Mouse (Mus musculus): ENCODE results near the gene Flad1.

Flad1 gene

DNA sequence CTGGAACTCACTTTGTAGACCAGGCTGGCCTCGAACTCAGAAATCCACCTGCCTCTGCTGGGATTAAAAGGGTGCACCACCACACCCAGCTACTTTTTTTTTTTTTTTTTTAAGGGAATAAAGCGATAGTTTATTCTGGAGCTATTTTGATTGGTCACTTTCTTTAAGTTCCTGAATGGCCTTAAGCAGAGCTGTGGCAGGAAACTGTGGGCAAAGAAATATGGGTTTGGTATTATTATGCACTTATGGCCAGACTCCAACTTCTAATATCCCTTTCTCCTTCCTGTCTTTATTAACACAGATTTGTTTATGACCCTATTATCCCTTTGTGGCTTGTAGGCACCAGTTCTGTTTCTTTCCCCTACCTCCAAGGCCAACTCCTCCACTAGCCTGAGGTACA lies 8.8 kb upstream of the Flad1 start:
- ChIA-PET POLR2A (interaction anchor here (0.7 to 12.6 kb wide), 44 partner anchors 8 to 827 kb away, joined by 3 to 192 read pairs (median 7); partner anchors contain the start of genes Flad1 (in 3 of the 4), Pygo2 (in 3 of the 4), Lenep (in 2 of the 4) and Pbxip1 (in 2 of the 4)), CTCF (interaction anchor here in 3 of 4 experiments (0.6 to 3.5 kb wide), 15 partner anchors 9 to 366 kb away, joined by 3 to 20 read pairs (median 5); partner anchors contain the start of genes Flad1 (in 1 of the 3), Pbxip1 (in 1 of the 3), Pmvk (in 1 of the 3) and Pygo2 (in 1 of the 3))

DNA sequence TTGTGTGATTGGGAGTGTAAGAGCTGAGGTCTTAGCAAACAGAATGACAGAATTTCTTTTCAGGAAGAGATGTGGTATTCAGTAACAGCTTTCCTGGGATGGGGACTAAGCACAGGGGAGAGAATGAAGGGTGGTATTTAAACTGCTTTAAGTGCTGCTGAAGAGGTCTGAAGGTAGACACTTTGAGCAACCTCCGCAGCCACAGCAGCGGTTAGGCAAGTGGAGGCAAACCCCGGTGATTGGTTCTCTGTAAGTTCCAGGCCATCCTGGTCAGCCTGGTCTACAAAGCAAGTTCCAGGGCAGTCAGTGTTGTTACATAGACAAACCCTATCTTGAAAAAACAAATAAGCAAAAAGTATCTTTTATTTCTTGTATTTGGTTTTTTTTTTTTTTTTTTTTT lies 8.3 kb upstream of the Flad1 start:
- ChIA-PET CTCF (interaction anchor here in 2 of 4 experiments (0.6 to 2.3 kb wide), 4 partner anchors 23 to 366 kb away, joined by 3 to 12 read pairs (median 6); partner anchors contain the start of gene Zbtb7b (in 1 of the 2)), POLR2A (interaction anchor here (0.8 to 12.6 kb wide), 34 partner anchors 8 to 271 kb away, joined by 3 to 192 read pairs (median 8); partner anchors contain the start of genes Pygo2 (in 3 of the 4), Flad1 (in 2 of the 4), Lenep (in 2 of the 4) and Pbxip1 (in 2 of the 4))

DNA sequence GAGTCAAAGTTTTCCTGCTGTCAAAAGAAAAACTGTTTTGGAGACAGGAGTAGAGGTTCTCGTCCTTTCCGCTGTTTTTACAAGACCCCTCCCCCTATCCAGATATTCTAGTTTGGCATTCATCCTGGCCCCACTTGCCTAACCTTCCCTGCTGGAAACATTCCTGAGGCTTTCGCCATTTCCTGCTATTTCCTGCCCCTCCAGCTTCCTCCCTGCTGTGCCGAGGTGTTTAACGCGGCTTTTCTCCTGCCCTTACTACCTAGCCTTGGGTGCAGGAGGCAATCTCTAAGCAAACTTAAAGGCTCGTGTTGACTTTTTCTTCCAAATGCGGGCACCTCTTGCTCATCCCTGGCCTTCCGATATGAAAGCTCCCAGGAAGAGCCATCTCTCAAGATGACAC lies 7.9 kb upstream of the Flad1 start:
- ChIA-PET CTCF (interaction anchor here (0.5 to 2.8 kb wide), 6 partner anchors 23 to 353 kb away, joined by 3 to 17 read pairs (median 8); partner anchors contain the start of gene Zbtb7b (in 1 of the 4)), POLR2A (interaction anchor here (0.6 to 12.6 kb wide), 35 partner anchors 7 to 579 kb away, joined by 3 to 192 read pairs (median 8); partner anchors contain the start of genes Pygo2 (in 3 of the 4), Zbtb7b (in 3 of the 4), Lenep (in 2 of the 4) and Pbxip1 (in 2 of the 4))

DNA sequence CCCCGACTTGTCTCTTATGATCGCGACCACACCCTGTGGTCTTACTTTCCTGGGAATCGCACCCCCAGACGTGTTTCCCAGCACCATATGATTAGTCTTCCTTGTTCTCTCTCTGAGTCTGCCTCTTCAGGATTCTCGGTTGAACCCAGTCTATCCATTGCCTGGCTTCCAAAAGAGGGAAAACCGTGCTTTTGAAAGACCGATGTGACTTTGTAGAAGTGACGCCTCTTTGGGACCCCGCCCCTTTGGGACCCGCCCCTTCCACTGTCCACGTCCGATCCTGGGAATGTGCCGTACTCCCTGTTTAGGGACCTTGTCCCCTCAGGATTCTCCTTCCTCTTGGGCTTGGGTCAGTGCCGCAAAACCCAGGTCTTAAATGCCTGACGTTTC lies 7.2 kb upstream of the Flad1 start:
- ChIA-PET POLR2A (interaction anchor here in 3 of 4 experiments (0.7 to 12.6 kb wide), 56 partner anchors 9 to 1094 kb away, joined by 3 to 192 read pairs (median 6); partner anchors contain the start of genes Zbtb7b (in 3 of the 3), Efna3 (in 2 of the 3), Lenep (in 2 of the 3) and Pbxip1 (in 2 of the 3)), CTCF (interaction anchor here (0.5 to 2.8 kb wide), 16 partner anchors 10 to 173 kb away, joined by 3 to 26 read pairs (median 4); partner anchors contain the start of genes Krtcap2 (in 1 of the 4), Pbxip1 (in 1 of the 4), Pmvk (in 1 of the 4) and Trim46 (in 1 of the 4))

DNA sequence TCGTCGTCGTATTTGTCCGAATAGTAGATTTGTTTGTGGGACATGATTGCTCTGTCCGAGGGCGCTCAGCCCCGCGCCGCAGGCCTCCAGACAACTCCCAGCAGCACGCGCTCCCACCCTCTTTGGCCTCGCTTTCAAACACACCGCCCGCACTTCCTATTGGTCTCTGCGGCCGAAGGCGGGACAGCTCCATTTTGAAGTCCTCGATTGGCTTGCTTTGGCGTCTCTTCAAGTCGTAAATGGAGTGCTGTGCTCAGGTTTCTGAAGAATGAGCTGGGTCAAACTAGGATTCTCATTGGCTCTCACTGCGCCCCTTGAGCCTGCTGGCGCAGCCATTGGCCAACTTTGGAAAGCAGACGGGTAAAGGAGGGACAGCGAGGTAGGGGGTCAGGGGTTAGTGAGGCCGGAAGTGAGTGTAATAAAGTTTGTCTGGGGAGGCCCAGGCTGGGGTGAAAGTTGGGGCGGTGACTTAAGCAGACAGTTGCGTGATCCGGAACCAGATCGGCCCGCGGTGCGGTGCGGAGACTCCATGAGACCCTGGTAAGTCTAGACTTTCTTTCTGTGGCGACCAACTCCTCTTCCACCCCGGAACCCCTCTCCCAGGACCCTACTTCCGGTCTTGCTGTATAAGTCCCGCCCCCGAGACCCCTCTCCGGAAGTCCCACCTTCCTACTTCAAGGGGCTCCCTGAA lies 6.6 kb upstream of the Flad1 start, which contains the start of the genes Cks1b and Shc1:
Gene Cks1b, minus strand, starts transcription at position 214 of the 691 bp plus-strand sequence.
Gene Shc1, plus strand, starts transcription at position 274 of the 691 bp plus-strand sequence.
- CTCF ChIA-PET: interaction anchor here (0.5 to 2.8 kb wide), 20 partner anchors 10 to 173 kb away, joined by 3 to 26 read pairs (median 4); partner anchors contain the start of genes Krtcap2 (in 1 of the 4), Pbxip1 (in 1 of the 4), Pmvk (in 1 of the 4) and Trim46 (in 1 of the 4)

DNA sequence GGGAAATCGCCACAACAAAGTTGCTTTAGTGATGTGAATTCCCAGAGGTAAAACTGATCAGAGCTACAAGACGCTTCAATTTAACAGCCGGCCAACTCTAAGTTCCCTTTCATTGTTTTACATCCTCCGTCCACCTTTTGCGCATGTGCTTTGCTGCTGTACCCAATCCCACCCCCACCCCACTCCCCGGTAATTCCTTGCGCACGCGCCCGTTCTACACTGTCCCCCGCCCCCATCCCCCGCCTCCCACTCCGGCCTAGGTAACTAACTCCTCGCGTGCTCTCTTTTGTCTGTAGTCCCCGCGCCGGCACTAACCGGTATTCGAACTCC lies 6.1 kb upstream of the Flad1 start:
- POLR2A ChIA-PET: interaction anchor here (0.5 to 12.6 kb wide), 62 partner anchors 9 to 840 kb away, joined by 3 to 192 read pairs (median 6); partner anchors contain the start of genes Zbtb7b (in 3 of the 4), Efna3 (in 2 of the 4), Lenep (in 2 of the 4) and Pbxip1 (in 2 of the 4)
- CTCF ChIA-PET: interaction anchor here (0.8 to 2.8 kb wide), 15 partner anchors 9 to 172 kb away, joined by 3 to 26 read pairs (median 4); partner anchors contain the start of genes Krtcap2 (in 1 of the 4), Pmvk (in 1 of the 4), Trim46 (in 1 of the 4) and Zbtb7b (in 1 of the 4)

More for the DNA sequence above, 6.6 kb upstream of the Flad1 start, which contains the start of the genes Cks1b and Shc1:
- POLR2A ChIA-PET: interaction anchor here in 3 of 4 experiments (0.5 to 12.6 kb wide), 63 partner anchors 9 to 1095 kb away, joined by 3 to 192 read pairs (median 5); partner anchors contain the start of genes Zbtb7b (in 3 of the 3), Efna3 (in 2 of the 3), Lenep (in 2 of the 3) and Pbxip1 (in 2 of the 3)

DNA sequence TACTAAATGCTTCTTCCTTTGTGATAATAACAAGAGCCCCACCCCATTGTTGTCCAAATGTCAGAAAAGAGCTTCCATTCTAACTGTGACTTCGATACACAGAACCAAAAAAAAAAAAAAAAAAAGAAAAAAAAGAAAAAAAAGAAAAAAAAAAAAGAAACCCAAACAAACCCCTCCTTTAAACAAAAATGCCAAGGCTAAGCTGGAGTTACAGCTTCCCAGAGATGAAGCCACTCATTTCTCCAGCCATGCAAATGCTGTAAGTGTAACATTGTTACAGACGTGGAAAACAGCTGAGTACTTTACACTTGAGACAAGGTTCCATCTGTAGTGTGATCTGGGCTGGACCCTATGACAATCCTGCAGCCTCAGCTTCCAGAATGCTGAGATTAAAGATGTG lies 5.5 kb upstream of the Flad1 start:
- CTCF ChIA-PET: interaction anchor here (0.6 to 2.8 kb wide), 11 partner anchors 8 to 278 kb away, joined by 3 to 26 read pairs (median 9); no protein-coding TSS in a partner anchor

DNA sequence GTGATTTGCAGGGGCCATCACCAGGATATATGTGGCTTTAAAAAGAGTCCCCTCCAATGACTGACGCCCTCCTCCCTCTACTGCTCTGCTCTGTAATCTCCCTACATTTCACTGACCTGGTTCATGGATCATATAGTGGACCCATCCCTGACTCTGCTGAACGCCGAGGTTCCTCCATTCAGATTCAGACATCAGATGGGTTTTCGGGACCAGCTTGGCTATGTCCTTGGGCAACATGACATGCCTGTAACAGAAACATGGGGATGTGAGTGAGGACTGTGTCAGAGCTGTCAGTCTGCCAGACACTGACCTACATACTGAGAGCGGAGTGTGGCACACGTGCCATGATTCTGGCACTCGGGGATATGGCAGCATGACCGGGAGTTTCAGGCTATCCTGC lies 4.5 kb upstream of the Flad1 start:
- CTCF ChIA-PET: no interaction called here
- POLR2A ChIA-PET: interaction anchor here in 2 of 4 experiments (3.4 to 12.6 kb wide), 5 partner anchors 8 to 34 kb away, joined by 31 to 192 read pairs (median 65); partner anchors contain the start of genes Zbtb7b (in 2 of the 2) and Lenep (in 1 of the 2)

More for the DNA sequence above, 5.5 kb upstream of the Flad1 start:
- POLR2A ChIA-PET: interaction anchor here (0.5 to 12.6 kb wide), 44 partner anchors 9 to 660 kb away, joined by 3 to 192 read pairs (median 8); partner anchors contain the start of genes Pbxip1 (in 3 of the 4), Zbtb7b (in 3 of the 4), Lenep (in 2 of the 4) and Pmvk (in 2 of the 4)

DNA sequence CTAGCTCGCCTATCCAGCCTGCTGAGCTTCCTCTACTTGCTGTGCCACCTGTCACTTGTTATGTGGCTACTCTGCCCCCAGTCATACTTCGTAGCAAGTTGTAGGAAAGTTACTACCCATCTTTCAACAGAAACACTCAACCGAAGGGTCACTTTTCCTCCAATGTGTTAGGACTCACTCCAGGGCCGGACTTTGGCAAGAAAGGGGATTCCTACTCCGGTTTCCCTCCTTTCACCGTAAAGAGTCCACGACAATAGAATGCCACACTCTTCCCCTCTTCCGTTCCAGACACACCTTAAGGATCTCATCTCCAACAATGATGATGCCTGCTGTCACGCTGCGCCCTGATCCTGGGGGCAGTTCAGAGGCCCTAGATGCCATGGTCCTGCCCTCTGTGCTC lies 806 bp downstream of the Flad1 start:
- ChIA-PET CTCF (no interaction called here), POLR2A (interaction anchor here in 2 of 4 experiments (1.3 to 5.3 kb wide), 4 partner anchors 12 to 38 kb away, joined by 6 to 46 read pairs (median 18); partner anchors contain the start of gene Zbtb7b (in 1 of the 2))

DNA sequence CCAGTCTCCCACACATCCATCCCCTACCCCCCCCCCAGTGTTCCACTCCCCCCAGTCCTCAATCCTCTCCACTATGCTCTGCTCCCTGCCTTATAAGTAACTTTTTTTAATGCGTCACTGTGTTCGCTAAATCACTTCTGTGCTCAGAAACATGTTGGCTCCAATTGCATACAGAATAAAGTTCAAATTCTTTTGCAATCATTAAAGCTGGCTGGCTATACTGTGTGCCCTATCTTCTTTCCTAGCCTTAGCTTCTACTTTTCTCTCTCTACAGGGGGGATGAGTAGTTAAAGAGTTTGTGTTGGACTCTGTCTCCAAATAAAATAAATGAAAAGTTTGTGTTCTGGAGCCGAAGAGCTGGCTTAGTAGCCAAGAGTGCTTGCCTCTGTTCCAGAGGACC lies 2.0 kb downstream of the Flad1 start:
- POLR2A ChIA-PET: interaction anchor here in 3 of 4 experiments (0.9 to 5.6 kb wide), 14 partner anchors 8 to 179 kb away, joined by 3 to 65 read pairs (median 8); partner anchors contain the start of genes Cks1b (in 3 of the 3), Shc1 (in 3 of the 3), Pbxip1 (in 1 of the 3) and Pygo2 (in 1 of the 3)
- CTCF ChIA-PET: interaction anchor here in 3 of 4 experiments (1.1 to 3.0 kb wide), 4 partner anchors 8 to 16 kb away, joined by 3 to 28 read pairs (median 8); partner anchors contain the start of genes Cks1b (in 1 of the 3) and Shc1 (in 1 of the 3)

DNA sequence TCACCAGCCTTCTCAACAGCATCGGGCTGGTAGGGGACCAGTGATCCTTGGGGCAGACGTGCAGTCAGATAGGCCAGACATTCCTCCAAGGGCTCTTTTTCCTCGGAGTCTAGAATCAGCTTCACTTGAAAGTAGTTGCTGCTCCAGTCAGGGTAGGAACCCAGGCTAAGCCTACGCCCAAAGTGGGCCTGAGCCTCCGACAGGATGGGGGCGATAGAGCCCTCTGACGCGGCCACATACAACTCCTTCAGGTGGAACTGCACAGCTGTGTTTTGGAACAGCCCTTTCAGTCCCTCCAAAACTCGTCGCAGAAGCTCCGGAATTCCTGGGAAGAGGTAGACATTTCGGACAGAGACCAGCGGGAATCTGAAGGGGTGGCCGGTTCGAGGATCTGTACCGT lies 3.2 kb downstream of the Flad1 start:
- CTCF ChIA-PET: interaction anchor here (0.5 to 3.0 kb wide), 17 partner anchors 9 to 716 kb away, joined by 3 to 28 read pairs (median 5); partner anchors contain the start of genes Cks1b (in 3 of the 4) and Shc1 (in 3 of the 4)

DNA sequence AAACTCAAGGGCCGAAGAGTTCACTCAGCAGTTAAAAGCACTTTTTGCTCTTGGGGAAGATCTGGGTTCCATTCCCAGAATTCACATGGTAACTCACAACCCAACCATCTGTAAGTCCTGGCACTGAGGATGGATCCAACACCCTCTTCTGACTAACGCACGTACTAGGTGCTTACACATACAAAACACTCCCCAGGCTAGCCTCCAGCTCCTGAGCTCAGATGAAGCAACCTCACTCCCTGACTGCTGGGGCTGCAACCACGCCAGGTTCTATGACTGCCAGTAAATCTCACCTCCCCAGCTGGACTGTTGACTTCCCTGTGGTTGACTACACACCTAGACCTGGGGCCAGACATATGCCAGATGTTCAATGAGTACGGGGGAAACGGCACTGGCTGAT lies 4.8 kb downstream of the Flad1 start:
- POLR2A ChIA-PET: interaction anchor here (0.5 to 5.6 kb wide), 14 partner anchors 10 to 1527 kb away, joined by 3 to 65 read pairs (median 7); partner anchors contain the start of genes Cks1b (in 2 of the 4), Shc1 (in 2 of the 4), Fdps (in 1 of the 4) and Muc1 (in 1 of the 4)
- CTCF ChIA-PET: interaction anchor here (0.7 to 3.0 kb wide), 7 partner anchors 10 to 74 kb away, joined by 3 to 28 read pairs (median 4); partner anchors contain the start of genes Cks1b (in 1 of the 4) and Shc1 (in 1 of the 4)

More for the DNA sequence above, 3.2 kb downstream of the Flad1 start:
- POLR2A ChIA-PET: interaction anchor here (0.8 to 5.6 kb wide), 25 partner anchors 9 to 59 kb away, joined by 3 to 65 read pairs (median 5); partner anchors contain the start of genes Cks1b (in 3 of the 4), Shc1 (in 3 of the 4), Adam15 (in 1 of the 4) and Pbxip1 (in 1 of the 4)

DNA sequence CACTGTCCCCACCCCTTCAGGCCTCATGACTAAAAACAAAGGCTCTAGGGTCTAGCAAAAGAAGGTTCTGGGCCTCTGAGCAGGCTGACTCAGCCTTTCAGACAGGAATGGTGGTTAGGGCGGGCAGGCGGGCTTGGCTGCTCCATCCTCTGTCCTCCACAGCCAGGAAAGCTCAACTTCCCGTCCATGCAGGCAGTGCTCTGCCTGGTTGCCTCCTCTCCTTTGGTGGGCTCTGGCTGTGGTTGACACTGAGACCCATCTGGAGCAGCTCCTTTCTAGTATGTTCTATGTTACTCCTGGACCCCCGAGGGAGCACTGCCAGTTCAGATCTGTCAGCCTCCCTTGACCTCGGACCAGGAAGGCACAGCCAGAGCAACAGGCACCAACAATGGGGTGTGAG lies 9.0 kb downstream of the Flad1 start, which contains the start of gene Lenep:
Gene Lenep, minus strand, starts transcription at position 101 of the 400 bp plus-strand sequence.
- CTCF ChIA-PET: interaction anchor here in 1 of 4 experiments (1.1 kb wide), 2 partner anchors 9 to 24 kb away, joined by 3 read pairs; partner anchors contain the start of gene Flad1
- POLR2A ChIA-PET: interaction anchor here in 3 of 4 experiments (0.6 to 14.6 kb wide), 10 partner anchors 9 to 420 kb away, joined by 3 to 192 read pairs (median 4); partner anchors contain the start of genes Cks1b (in 2 of the 3), Flad1 (in 2 of the 3), Shc1 (in 2 of the 3) and Pygo2 (in 1 of the 3)

DNA sequence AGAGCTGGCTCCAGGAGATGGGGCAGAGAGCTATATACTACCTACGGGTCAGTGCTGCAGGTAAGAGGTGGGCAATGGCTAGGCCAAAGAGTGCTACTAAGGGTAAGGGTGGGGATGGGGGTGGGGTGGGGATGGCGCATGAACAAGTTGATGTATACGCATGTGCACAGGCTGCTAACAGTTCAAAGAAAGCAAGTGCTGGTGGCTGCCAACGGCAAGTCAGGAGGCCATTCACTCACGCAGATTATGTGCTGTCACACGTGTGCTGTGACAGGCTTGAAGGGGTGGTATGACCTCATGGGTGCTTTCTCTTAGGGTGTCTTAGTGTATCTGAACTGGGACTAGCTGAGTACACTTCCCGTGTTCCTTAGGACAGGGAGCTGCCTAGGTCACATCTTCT lies 10.3 kb downstream of the Flad1 start:
- POLR2A ChIA-PET: interaction anchor here (0.6 to 14.6 kb wide), 12 partner anchors 10 to 29 kb away, joined by 3 to 192 read pairs (median 4); partner anchors contain the start of genes Flad1 (in 3 of the 4), Cks1b (in 2 of the 4), Pygo2 (in 2 of the 4) and Shc1 (in 2 of the 4)
- CTCF ChIA-PET: interaction anchor here in 1 of 4 experiments (0.5 to 1.2 kb wide), 3 partner anchors 16 to 58 kb away, joined by 3 to 10 read pairs (median 5); no protein-coding TSS in a partner anchor

DNA sequence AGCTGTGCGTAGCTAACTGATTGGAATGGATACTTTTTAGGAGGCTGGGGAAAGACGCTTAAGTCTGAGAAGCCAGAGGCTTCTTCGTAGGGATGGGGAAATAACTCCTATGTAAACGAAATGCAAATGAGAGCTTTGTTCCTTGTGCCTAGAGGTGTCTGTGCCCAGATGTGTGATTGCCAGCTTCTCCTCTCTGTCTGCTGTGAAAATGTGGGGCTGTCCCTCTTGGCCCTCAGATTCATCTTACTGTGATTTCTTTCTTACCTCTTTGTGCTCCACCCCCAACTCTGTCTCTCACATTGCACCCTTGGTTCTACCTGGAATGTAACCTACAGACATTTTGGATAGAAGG lies 15.0 kb downstream of the Flad1 start:
- ChIA-PET CTCF (interaction anchor here (0.5 to 9.2 kb wide), 74 partner anchors 9 to 414 kb away, joined by 3 to 148 read pairs (median 4); partner anchors contain the start of genes Cks1b (in 3 of the 4), Flad1 (in 3 of the 4), Pmvk (in 3 of the 4) and Shc1 (in 3 of the 4)), POLR2A (interaction anchor here (0.5 to 14.6 kb wide), 51 partner anchors 9 to 295 kb away, joined by 3 to 192 read pairs (median 4); partner anchors contain the start of genes Cks1b (in 3 of the 4), Flad1 (in 3 of the 4), Pygo2 (in 3 of the 4) and Shc1 (in 3 of the 4))

Data from embryonic stem cell, embryonic (primary cell).